Mouse (Mus musculus): ENCODE results near the gene Kir3dl1.
"Not testable (repeated sequence)": the region's sequence is repeated elsewhere in the genome, so short reads cannot be mapped to it uniquely, and the experiment has no call there.

The Kir3dl1 gene

DNA sequence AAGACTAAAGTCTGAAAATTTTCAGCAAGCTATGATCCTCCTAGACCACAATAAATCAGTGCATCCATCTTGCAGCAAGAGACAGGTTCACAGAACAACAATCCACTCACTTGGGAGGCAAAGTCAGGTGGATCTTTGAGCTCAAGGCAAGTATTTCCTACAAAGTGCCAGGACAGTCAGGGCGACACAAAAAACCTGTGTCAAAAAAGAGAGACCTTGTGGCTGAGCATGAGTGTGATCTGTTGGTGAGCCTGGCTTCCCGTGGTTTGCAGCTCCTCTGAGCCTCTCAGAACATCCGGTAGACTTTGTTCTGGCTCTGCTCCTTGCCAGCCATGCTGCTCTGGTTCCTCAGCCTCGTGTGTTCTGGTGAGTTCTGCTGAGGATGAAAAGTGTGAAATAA is at the start of gene Kir3dl1:
Gene Kir3dl1 (plus strand): TSS at position 301 of the 400 bp plus-strand sequence.
- in situ Hi-C loops (cut with MboI; ENCODE audit: low sequenced_read_pairs) = not testable (repeated sequence)

GRCm38 (mm10) chrX:136543956-136544355 is 26.2 kb downstream of the Kir3dl1 start, which contains the start of gene Kir3dl2:
Kir3dl2 (minus strand) TSS chrX:136544056.
- in situ Hi-C loops (cut with MboI; ENCODE audit: low sequenced_read_pairs) = not testable (repeated sequence)

- in situ Hi-C loops (cut with MboI; ENCODE audit: low sequenced_read_pairs) = not testable (repeated sequence)
Measured at GRCm38 (mm10) chrX:136569094-136569493, 51.3 kb downstream of the Kir3dl1 start.
